In genomic region chr2:172856549-172856948, GRCm38 (mm10) we compare ENCODE assay signal across 25 mouse cellular contexts.
DNase-seq lines count a peak whose midpoint lies in the region; ATAC-seq and TF ChIP-seq lines count a peak whose summit lies in the region.
"Had no signal": no experiment of that assay in that cellular context is flagged by ENCODE, and none has a peak within 500 bp of the region (broad histone marks: within the 10 kb centered on the region; RNA-seq: fewer than 3 reads in every experiment).

No protein-coding gene starts in this region.

- H3K4me3 ChIP-seq in heart, embryonic 13.5 days, result no peak overlapping the region
- H3K4me3 ChIP-seq in midbrain, embryonic 10.5 days, result no peak overlapping the region
- no peak overlapping the region for H3K4me3 ChIP-seq in midbrain, postnatal 0 days (ENCODE audit: low read depth, low read length)
- H3K4me3 ChIP-seq in intestine, embryonic 15.5 days (replicated peaks), result no peak overlapping the region
- H3K4me3 ChIP-seq: forebrain, embryonic 12.5 days; heart, embryonic 12.5 days; layer of hippocampus, adult 2 months; midbrain, embryonic 12.5 days had no signal

- H3K27ac ChIP-seq in heart, embryonic 13.5 days (replicated peaks), result no peak overlapping the region
- peak overlapping the region; percentile 50; the same call in 1 of the 2 replicates for H3K27ac ChIP-seq in midbrain, embryonic 10.5 days (replicated peaks)
- no peak overlapping the region for H3K27ac ChIP-seq in midbrain, postnatal 0 days (ENCODE audit: low read depth, low read length)
- peak overlapping the region; percentile 51; the same call in 1 of the 2 replicates for H3K27ac ChIP-seq in intestine, embryonic 15.5 days
- H3K27ac ChIP-seq: forebrain, embryonic 12.5 days; hindbrain, embryonic 14.5 days; layer of hippocampus, adult 2 months; midbrain, embryonic 12.5 days; stomach, postnatal 0 days had no signal

- H3K9me3 ChIP-seq in heart, embryonic 13.5 days, result no peaks in the 10 kb centered on the region
- H3K9me3 ChIP-seq in midbrain, embryonic 10.5 days (replicated peaks), result no peaks in the 10 kb centered on the region
- H3K9me3 ChIP-seq in midbrain, postnatal 0 days (ENCODE audit: low read length), result no peaks in the 10 kb centered on the region
- H3K9me3 ChIP-seq in intestine, embryonic 15.5 days, result no peaks in the 10 kb centered on the region
- H3K9me3 ChIP-seq: forebrain, embryonic 12.5 days; midbrain, embryonic 12.5 days had no signal

- no peaks in the 10 kb centered on the region for H3K36me3 ChIP-seq in heart, embryonic 13.5 days
- H3K36me3 ChIP-seq in midbrain, embryonic 10.5 days, result no peaks in the 10 kb centered on the region
- no peaks in the 10 kb centered on the region for H3K36me3 ChIP-seq in midbrain, postnatal 0 days (ENCODE audit: insufficient read depth, low read length)
- no peaks in the 10 kb centered on the region for H3K36me3 ChIP-seq in intestine, embryonic 15.5 days
- H3K36me3 ChIP-seq: forebrain, embryonic 12.5 days; heart, embryonic 12.5 days; midbrain, embryonic 12.5 days had no signal

- no peak for TF ChIP-seq CTCF in midbrain, postnatal 0 days (IDR thresholded peaks at IDR 0.05)

- H3K4me1 ChIP-seq in heart, embryonic 13.5 days, result peaks cover 45% of the 10 kb centered on the region
- peaks cover 13% of the 10 kb centered on the region for H3K4me1 ChIP-seq in midbrain, embryonic 10.5 days
- H3K4me1 ChIP-seq in midbrain, postnatal 0 days (ENCODE audit: insufficient read depth, low read length), result no peaks in the 10 kb centered on the region
- H3K4me1 ChIP-seq in intestine, embryonic 15.5 days (replicated peaks), result peaks cover 14% of the 10 kb centered on the region; the same call in 1 of the 2 replicates
- H3K4me1 ChIP-seq: midbrain, embryonic 12.5 days had no signal

- no peak for DNase-seq in heart, postnatal 25 days (ENCODE audit: low spot score)
- DNase-seq in midbrain, embryonic 10.5 days (ENCODE audit: low spot score), result no peak
- no peak for DNase-seq in midbrain, postnatal 0 days (ENCODE audit: low spot score)
- DNase-seq in frontal cortex, postnatal 14 days (ENCODE audit: low spot score in 2 of 2), result no peak
- DNase-seq in right cerebral cortex, adult 2 months (ENCODE audit: low spot score in 2 of 2), result no peak
- DNase-seq: adrenal gland, postnatal 14 days; B cell, adult 2 months; cerebellum, adult 8-10 months; cerebellum, postnatal 36 days; heart, postnatal 14 days; kidney, postnatal 14 days; layer of hippocampus, postnatal 36 days; lung, adult 18-20 months; lung, postnatal 10 days; right cerebral cortex, postnatal 14 days; thymus, adult 2 months had no signal

- WGBS in heart, embryonic 13.5 days, result 63% methylated on average over 2 of the region's 2 CpGs
- WGBS in midbrain, embryonic 10.5 days, result 58% methylated on average over 2 of the region's 2 CpGs
- WGBS in midbrain, postnatal 0 days, result 70% methylated on average over 2 of the region's 2 CpGs
- 67% methylated on average over 2 of the region's 2 CpGs for WGBS in intestine, embryonic 15.5 days

- H3K4me2 ChIP-seq in heart, embryonic 13.5 days, result no peak overlapping the region
- H3K4me2 ChIP-seq in midbrain, postnatal 0 days (ENCODE audit: low read depth, low read length, poor library complexity, severe bottlenecking), result no peak overlapping the region
- peak overlapping the region; percentile 39 for H3K4me2 ChIP-seq in intestine, embryonic 15.5 days (replicated peaks)
- H3K4me2 ChIP-seq: forebrain, embryonic 12.5 days; heart, embryonic 12.5 days; hindbrain, embryonic 14.5 days; liver, embryonic 11.5 days; midbrain, embryonic 12.5 days had no signal

- H3K27me3 ChIP-seq in heart, embryonic 13.5 days (replicated peaks), result no peaks in the 10 kb centered on the region
- H3K27me3 ChIP-seq in midbrain, embryonic 10.5 days (ENCODE audit: low read depth, poor library complexity, severe bottlenecking), result peaks cover 9% of the 10 kb centered on the region; the same call in 1 of the 2 replicates
- no peaks in the 10 kb centered on the region for H3K27me3 ChIP-seq in midbrain, postnatal 0 days (ENCODE audit: insufficient read depth, low read length)
- no peaks in the 10 kb centered on the region for H3K27me3 ChIP-seq in intestine, embryonic 15.5 days (replicated peaks)
- H3K27me3 ChIP-seq: heart, embryonic 12.5 days had no signal

- peak overlapping the region; percentile 30 for H3K9ac ChIP-seq in heart, embryonic 13.5 days
- H3K9ac ChIP-seq in midbrain, postnatal 0 days (replicated peaks; ENCODE audit: low read length, poor library complexity, severe bottlenecking), result no peak overlapping the region
- no peak overlapping the region for H3K9ac ChIP-seq in intestine, embryonic 15.5 days
- H3K9ac ChIP-seq: forebrain, embryonic 12.5 days; heart, embryonic 12.5 days; hindbrain, embryonic 14.5 days; midbrain, embryonic 12.5 days had no signal

- no peak for ATAC-seq in heart, embryonic 13.5 days (ENCODE audit: extremely low read depth, insufficient number of reproducible peaks, low FRiP score, low TSS enrichment)
- no peak for ATAC-seq in midbrain, postnatal 0 days (ENCODE audit: low FRiP score)
- peak; percentile 50 for ATAC-seq in intestine, embryonic 15.5 days

- intact Hi-C loops in heart, postnatal 25 days (cut with DNase I), result no loop called here

Comparison
In these comparisons a context has a peak if more than half of its experiments do, and no peak if none do; other contexts are left out.
1. H3K27ac ChIP-seq: peak in midbrain, embryonic 10.5 days (single experiment) and intestine, embryonic 15.5 days (single experiment); none in heart, embryonic 13.5 days (single experiment) and midbrain, postnatal 0 days (single experiment).